Mouse (Mus musculus) embryonic stem cell, embryonic (primary cell): ENCODE measurements at regions not wholly inside any gene's neighbourhood (a gene's known extent, or its start where the extent isn't known, plus 50 kb on each side); places are given as distances from the start of the nearest gene placed in this dataset.

Source experiments
- CTCF ChIA-PET, 4 experiments: fragments of 300-600 bp in 2 of 4; fragments of 350-600 bp in 2 of 4; sonication (Branson Sonifier 250); formaldehyde crosslinking; loops; one replicate each; lab custom pipeline; 2022; ENCODE audit warnings: inconsistent platforms in 2 of 4; lab: Charles Lee
- POLR2A ChIA-PET, 4 experiments: fragments of 300-600 bp in 2 of 4; fragments of 350-600 bp in 2 of 4; sonication (Branson Sonifier 250); formaldehyde crosslinking; loops; one replicate each; lab custom pipeline; 2022; ENCODE audit warnings: antibody characterized with exemption in 4 of 4, inconsistent platforms in 1 of 4; lab: Charles Lee

DNA sequence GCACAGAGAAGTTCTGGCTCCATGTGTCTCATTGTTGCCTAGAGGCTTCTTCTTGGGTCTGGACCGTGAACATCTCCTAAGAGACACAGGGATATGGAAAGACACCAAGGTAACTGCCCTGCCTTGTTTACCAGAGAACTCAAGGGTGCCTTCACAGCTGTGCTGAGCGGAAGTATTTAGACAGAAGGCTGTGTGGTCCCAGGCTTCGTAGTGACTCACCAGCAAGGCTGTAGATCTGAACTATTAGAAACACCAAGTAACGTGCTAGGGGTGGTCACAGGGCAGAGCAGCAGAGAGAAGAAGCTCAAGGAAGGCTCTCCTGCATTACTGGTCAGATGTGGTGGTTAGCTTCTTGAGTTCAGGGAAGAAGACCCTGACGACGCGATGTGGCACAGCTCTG, 51.6 kb upstream of the Lpp start:
- CTCF ChIA-PET = no interaction called here
- POLR2A ChIA-PET = interaction anchor here in 1 of 4 experiments (0.6 kb wide), 1 partner anchor 212 kb away, joined by 3 read pairs; no protein-coding TSS in a partner anchor

- CTCF ChIA-PET = no interaction called here
Observed at GRCm38 (mm10) chr16:24340646-24341045, 52.7 kb upstream of the Lpp start.

DNA sequence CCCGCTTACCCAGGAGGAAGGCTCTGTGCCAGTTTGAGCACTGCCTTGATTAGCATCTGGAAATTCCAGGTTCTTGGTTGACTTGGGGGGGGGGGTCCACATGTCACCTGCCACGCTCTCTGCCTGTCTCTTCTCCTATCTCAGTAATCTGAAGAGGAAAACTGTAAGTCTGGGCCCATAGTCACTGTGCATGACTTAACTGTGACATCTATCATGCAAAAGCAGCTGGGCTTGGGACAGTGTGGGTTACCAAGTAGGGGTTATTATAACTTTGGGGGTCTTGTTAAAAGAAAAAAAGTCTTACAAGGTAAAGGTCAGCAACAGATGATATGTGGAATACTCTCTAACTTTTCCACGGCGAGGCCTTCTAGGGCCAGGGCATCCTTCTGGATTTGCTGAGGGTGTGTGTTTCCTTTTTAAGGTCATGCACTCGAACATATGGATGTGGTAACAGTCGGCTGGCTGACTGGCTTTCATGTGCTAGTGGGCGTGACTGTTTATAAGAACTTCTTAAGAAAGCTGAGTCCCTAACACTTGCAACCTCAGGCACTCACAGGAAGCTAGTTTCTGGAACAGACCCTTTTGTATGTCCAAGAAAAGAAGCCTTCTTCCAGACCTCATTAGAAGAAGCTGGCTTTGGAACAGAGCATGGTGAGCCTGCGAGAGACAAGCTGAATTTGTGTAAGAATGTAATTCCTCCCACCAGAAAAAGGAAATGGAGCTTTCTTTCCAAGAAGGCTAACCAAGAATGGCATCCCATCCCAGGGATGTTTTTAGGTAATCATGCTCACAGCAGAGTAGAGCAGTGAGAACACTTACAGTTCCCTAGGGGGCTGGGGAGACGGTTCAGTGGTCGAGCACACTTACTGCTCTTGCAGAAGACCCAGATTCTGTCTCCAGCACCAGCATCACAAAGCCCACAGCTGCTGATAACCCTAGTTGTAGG, 53.7 kb upstream of the Lpp start:
- CTCF ChIA-PET = no interaction called here
- POLR2A ChIA-PET = interaction anchor here in 1 of 4 experiments (0.6 kb wide), 1 partner anchor 354 kb away, joined by 3 read pairs; no protein-coding TSS in a partner anchor

More at GRCm38 (mm10) chr16:24340646-24341045, 52.7 kb upstream of the Lpp start:
- POLR2A ChIA-PET = no interaction called here

- CTCF ChIA-PET = no interaction called here
- POLR2A ChIA-PET = no interaction called here
Observed at GRCm38 (mm10) chr16:24338404-24338803, 54.9 kb upstream of the Lpp start.

GRCm38 (mm10) chr16:24334389-24334788, 58.9 kb upstream of the Lpp start:
- ChIA-PET CTCF (no interaction called here), POLR2A (interaction anchor here in 1 of 4 experiments (0.7 kb wide), 1 partner anchor 184 kb away, joined by 3 read pairs; no protein-coding TSS in a partner anchor)

- ChIA-PET CTCF (interaction anchor here in 2 of 4 experiments (0.6 to 1.0 kb wide), 2 partner anchors 16 to 347 kb away, joined by 3 read pairs; no protein-coding TSS in a partner anchor), POLR2A (interaction anchor here in 3 of 4 experiments (0.6 to 1.5 kb wide), 4 partner anchors 342 to 727 kb away, joined by 3 to 5 read pairs (median 4); no protein-coding TSS in a partner anchor)
Observed at GRCm38 (mm10) chr16:24331446-24332020, 61.8 kb upstream of the Lpp start.

- CTCF ChIA-PET = no interaction called here
- POLR2A ChIA-PET = interaction anchor here in 1 of 4 experiments (1.0 kb wide), 1 partner anchor 338 kb away, joined by 4 read pairs; the partner anchor contains the start of genes Bcl6 and Gm37419
Observed at GRCm38 (mm10) chr16:24326571-24326970, 66.7 kb upstream of the Lpp start.

DNA sequence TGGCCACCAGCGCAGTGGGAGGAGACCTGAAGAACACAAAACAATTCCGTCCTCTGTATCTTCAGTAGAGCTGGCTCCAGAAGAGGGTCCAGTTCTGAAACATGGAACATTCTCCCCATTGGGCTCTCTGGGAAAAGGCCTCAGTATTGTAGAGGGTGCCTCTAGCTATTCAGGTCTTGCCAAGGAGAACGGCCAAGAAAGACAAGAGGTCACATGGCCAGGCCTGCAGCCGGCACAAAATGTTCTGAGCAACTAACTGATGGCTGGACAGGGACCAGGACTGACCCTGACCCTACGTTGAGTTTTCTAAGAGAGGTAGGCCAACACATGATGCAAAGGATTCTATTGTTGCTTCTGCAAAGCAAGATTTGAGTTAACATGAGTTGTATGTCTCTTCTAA, 67.3 kb upstream of the Lpp start:
- POLR2A ChIA-PET = no interaction called here
- CTCF ChIA-PET = no interaction called here

- ChIA-PET CTCF (no interaction called here), POLR2A (no interaction called here)
Observed at GRCm38 (mm10) chr16:24324917-24325316, 68.4 kb upstream of the Lpp start.

- POLR2A ChIA-PET = no interaction called here
- CTCF ChIA-PET = interaction anchor here in 3 of 4 experiments (0.6 to 1.2 kb wide), 4 partner anchors 334 to 484 kb away, joined by 3 to 6 read pairs (median 4); no protein-coding TSS in a partner anchor
Observed at GRCm38 (mm10) chr16:24318723-24319437, 74.4 kb upstream of the Lpp start.

DNA sequence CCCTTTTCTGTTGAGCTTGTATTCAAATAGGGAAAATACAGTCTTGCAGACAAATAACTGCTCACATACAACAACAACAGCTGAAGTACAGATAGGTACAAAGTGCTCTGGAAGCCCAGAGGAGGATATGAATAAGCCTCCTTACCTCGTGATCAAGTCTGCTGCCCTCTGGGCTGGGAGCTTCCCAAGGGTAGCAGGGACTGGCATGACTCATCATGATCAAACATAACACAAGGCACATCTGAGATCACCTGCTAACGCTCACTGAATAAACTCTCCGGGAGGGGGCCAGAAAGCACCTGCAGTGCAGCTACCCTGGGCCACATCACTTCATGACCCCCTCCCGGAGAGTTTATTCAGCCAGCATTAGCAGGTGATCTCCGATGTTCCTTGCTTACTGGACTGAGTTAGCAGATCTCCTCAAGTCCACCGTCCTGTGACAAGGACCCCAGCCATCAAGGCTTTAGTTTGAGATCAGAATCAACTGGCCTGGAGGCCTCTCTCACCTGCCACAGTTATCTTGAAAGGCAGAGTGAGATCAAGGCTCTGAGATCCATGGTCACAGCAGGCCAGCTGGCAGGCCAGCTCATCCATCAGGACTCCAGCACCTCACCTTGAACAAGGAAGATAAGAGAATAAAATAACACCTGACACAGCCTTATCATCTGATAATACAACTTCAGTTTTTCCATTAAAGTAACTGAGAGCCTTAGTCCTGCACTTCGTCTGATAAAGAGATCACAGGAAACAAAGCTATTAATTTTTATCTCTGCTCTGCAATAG, 79.6 kb upstream of the Lpp start:
- ChIA-PET POLR2A (interaction anchor here in 1 of 4 experiments (0.7 to 1.3 kb wide), 3 partner anchors 43 to 736 kb away, joined by 3 to 4 read pairs (median 3); partner anchors contain the start of genes Bcl6 and Gm37419), CTCF (interaction anchor here in 1 of 4 experiments (0.6 to 3.4 kb wide), 2 partner anchors 330 to 331 kb away, joined by 5 to 15 read pairs; no protein-coding TSS in a partner anchor)

GRCm38 (mm10) chr16:24305391-24305790, 87.9 kb upstream of the Lpp start:
- ChIA-PET CTCF (no interaction called here), POLR2A (interaction anchor here in 2 of 4 experiments (0.7 to 1.3 kb wide), 3 partner anchors 11 to 316 kb away, joined by 3 to 4 read pairs (median 3); no protein-coding TSS in a partner anchor)

GRCm38 (mm10) chr16:24296790-24297189, 96.5 kb upstream of the Lpp start:
- ChIA-PET POLR2A (no interaction called here), CTCF (no interaction called here)

DNA sequence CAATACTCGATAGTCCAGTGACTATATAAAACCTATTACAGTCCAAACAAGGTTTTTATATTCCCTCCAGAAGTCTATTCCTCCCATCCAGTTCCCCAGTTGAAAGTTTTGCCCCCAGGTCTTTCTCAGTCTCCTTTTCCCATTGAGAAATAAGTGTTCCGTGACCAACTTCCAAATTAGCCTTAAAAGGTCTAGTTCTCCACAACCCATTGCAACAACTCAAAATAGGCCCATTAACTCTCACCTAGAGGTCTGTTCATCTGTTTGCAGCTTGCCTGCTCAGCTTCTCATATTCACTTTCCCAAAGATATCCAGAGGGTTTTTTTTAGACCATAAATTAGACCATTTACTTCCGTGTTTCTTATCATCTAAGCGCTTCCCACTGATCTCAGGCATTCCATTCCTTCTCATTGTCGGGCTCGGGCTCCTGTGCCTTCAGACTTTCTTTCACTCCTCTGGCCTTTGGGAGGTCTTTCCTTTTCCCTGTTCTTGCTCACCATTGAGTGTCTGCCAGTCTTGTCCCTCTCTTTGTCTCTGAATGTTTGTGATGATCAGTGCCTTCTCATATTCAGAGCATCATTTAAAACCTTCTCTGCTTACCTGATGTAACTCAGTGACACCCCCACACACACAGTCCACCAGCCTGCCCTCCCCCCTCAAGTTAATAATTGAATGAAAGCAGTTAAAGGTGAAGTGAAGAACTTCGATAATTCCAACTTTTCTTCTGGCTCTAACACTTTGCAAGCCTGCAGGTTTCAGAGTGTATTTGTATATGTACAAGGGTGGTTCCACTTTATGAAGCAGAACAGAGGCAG, 97.5 kb upstream of the Lpp start:
- ChIA-PET CTCF (no interaction called here), POLR2A (no interaction called here)

DNA sequence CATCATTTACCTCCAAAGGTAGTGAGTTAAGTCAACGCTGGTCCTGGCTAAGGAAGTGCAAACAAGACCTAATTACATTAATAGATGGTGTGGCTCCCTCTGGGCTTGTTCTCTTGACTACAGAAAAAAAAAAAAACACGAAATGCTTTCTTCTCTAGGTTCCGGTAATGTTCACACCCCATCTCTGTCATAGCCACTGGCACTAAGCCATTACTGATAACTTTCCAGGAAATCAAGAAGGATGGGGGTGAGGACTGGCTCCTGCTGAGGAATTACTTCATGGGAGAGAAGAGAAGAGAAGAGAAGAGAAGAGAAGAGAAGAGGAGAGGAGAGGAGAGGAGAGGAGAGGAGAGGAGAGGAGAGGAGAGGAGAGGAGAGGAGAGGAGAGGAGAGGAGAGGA, 109.1 kb upstream of the Lpp start:
- CTCF ChIA-PET = no interaction called here

DNA sequence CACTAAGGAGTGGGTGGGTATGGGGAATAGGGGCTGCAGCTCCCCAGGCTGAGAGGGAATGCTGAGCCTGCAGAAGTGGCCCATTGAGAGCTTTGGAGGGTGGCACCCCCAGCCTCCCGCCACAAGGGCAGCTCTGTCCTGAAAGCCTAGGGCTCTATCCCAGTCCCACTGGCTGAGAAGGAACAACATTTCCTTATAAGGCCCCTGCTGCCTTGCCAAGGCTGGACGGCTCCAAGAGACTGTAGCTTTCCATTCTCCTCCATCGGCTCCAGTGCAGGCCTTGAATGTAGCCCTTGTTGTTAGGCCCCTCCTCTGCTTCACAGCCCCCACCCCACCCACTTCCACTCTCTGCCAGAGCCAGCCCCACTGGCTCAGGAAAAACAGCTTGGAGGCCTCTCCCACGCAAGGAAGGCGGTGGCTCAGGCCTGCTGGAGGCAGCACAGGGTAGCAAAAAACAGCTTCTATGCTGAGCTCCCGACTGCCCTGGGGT, 111.1 kb upstream of the Lpp start:
- ChIA-PET POLR2A (no interaction called here), CTCF (interaction anchor here (0.6 to 1.1 kb wide), 4 partner anchors 190 to 328 kb away, joined by 3 to 6 read pairs (median 3); no protein-coding TSS in a partner anchor)

More for the DNA sequence above, 109.1 kb upstream of the Lpp start:
- POLR2A ChIA-PET = no interaction called here

GRCm38 (mm10) chr16:24281561-24281960, 111.7 kb upstream of the Lpp start:
- CTCF ChIA-PET = no interaction called here
- POLR2A ChIA-PET = no interaction called here
